Mouse (Mus musculus): Measurements from ENCODE around the gene Lbhd1. TPM values are rescaled to one million over a fixed set of nuclear protein-coding genes. Genes with fewer than 3 reads are reported as not detected.
A peak's percentile ranks its signal among the peaks of the same experiment; 100 is the strongest.
"Not testable (repeated sequence)": the region's sequence is repeated elsewhere in the genome, so short reads cannot be mapped to it uniquely, and the experiment has no call there.

The Lbhd1 gene
- polyA plus RNA-seq, 1 experiment from 2014 or later: 67.6 TPM

GRCm38 (mm10) chr19:8871267-8872186, 12.0 kb upstream of the Lbhd1 start, which contains the start of gene Ubxn1:
Gene Ubxn1, plus strand, starts transcription at chr19:8871496.
- DNase-seq (ENCODE audit: low spot score): peak; percentile 96

GRCm38 (mm10) chr19:8872266-8872840, 11.2 kb upstream of the Lbhd1 start:
- no peak for DNase-seq (ENCODE audit: low spot score)

GRCm38 (mm10) chr19:8875031-8875430, 8.5 kb upstream of the Lbhd1 start:
- no peak for DNase-seq (ENCODE audit: low spot score)

DNA sequence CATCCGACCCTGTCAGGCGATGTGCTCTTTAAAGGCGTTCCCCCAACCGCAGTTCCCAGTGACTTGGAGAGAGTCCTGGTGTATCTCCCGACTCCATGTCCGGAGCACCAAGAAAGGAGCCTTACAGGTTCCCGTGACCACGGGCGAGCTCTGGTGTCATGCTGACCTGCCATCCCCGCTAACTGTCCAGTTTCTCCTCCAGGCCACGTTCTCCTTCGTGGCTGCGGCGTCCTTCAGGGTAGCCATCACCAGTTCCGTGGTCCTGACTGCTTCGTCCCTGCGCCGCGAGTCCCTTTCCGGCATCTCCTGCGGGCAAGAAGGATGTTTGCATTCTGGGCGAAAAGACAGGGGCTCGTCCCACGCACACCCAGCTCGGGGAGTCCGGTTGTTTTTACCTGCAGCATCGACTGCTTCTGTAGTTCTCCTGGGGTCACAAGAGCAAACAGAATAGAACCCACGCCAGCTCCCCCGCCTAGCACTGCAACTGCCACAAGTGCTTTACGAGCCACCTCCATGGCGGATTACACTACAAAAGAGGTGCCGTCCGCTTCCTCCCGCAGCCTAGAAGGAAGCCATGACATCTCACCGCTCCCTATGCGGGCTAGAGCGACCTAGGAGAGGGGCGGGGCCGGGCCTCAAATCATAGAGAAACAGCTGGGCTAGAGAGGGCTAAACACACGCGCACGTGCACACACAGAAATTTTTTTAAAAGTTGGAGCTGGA, 3.1 kb upstream of the Lbhd1 start, which contains the start of gene Uqcc3:
Gene Uqcc3, minus strand, starts transcription at position 613 of the 723 bp plus-strand sequence.
- DNase-seq (ENCODE audit: low spot score): peak; percentile 92

DNA sequence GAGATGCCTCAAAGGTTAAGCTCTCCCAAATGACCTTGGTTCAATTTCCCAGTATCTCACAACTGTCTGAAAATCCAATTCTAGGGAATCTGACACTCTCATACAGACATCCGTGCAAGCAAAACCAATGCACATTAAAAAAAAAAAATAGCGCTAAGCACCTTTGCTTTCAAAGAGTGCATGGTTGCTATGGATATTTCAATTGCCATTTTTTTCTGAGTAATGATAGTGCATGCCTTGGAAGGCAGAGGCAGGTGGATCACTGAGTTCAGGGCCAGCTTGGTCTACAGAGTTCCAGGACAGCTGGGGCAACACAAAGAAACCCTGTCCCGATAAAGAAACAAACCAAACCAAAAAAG, 2.5 kb upstream of the Lbhd1 start:
- no peak for DNase-seq (ENCODE audit: low spot score)

DNA sequence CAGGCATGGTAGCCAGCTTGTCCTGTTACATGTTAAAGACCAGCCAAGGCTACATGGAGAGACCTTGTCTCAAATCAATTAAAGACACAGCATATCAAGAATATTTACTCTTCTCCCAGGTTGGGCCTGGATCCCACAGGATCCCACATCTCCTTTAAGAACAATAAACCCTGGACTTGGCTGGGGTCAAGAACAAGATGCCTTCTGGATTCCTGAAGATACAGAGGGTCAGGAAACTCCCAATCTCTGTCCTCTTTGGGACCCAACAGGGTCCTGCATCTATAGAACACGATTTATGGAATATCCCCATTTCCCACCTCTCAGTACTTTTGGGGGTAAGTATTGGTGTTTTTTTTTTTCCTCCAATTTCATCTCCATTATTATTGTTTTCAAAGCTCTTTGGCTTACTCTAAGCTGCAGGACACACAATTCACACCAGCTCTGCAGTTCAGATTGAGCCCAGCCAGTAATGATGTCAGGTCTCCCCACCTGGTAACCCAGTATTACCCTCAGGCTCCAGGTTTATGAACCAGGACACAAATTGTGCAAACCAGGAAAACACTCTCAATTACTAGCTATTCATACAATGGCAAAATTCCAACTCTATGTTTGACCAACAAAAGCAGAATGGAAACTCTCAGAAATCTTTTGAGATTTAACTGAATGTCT, 3.5 kb downstream of the Lbhd1 start:
- DNase-seq (ENCODE audit: low spot score): no peak

DNA sequence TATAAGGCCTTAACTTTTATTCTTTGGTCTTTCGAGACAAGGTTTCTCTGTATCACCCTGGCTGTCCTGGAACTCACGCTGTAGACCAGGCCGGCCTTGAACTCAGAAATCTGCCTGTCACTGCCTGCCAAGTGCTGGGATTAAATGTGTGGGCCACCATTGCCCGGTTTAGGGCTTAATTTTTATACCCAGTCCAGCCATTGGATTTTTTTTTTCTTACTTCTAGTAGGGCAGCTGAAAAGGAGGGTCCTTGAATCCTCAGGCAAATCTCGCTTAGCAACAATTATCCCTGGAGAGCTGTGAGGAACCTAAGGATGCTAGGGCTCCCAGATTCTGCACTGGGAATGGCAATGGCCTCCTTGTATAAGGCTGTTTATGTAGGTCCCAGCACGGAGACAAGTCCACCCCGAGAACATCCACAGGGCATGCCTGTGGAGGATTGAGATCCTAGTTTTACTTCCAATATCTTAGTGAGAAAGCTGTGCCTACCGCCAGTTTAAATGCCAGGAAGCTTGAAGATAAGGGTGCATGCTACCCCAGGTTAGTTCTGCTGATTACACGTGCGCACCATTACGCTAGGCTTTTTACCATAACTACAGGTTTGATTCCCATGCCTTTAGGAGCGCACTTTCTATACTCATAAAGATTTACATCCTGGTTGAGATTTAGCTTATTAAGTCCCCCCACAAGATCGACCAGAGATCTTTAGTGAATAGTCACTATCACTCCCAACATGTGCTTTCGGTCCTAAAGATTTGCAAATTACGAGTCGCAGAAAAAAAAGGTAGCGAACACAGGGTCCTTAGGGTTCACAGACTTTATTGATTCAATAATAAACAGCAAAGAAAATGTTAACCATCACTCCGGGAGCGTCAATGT, 4.3 kb downstream of the Lbhd1 start:
- DNase-seq (ENCODE audit: low spot score): no peak

DNA sequence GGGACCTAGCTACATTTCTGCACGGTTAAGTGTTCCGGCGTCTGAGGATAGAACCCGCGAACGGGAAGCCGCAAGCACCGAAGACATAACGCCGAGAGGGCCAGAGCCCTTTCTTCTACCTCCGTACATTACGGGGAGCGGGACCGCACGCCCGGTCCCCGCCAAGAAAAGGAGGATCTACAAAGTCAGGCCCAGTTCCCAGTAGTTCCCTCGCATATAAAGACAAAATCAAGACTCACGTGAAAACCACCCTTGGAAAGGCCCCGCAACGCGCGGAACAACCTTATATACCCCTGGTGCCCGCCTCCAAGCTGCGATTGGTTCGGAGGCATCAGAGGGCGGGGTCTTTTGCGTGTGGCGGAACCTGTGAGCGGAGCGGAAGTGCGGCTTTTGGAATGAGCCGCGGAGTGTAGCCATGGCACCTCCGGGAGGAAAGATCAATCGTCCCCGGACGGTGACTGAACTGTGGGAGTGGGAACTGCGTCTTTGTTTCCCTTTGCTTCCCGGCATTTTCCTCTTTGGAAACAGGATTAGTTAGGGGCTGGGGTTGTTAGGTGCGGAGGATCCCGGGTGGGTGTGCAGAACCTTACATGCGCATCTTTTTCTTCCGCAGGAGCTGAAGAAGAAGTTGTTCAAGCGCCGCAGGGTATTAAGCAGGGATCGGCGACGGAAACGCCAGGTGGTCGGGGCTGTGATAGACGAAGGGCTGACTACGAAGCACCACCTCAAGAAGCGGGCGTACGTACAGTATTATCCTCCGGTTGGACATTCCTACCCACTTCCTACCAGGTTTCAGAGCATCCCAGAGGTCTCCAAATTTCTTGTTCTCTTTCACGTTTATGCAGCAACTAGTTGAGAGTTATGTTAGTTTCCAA, 5.2 kb downstream of the Lbhd1 start, which contains the start of the genes 1810009A15Rik and Gm49416:
Gene 1810009A15Rik, plus strand, starts transcription at position 343 of the 875 bp plus-strand sequence.
Gene Gm49416, plus strand, starts transcription at position 416 of the 875 bp plus-strand sequence.
- peak; percentile 97 for DNase-seq (ENCODE audit: low spot score)

- DNase-seq (ENCODE audit: low spot score): peak; percentile 85
Measured at GRCm38 (mm10) chr19:8892829-8893766, 9.6 kb downstream of the Lbhd1 start, which contains the start of gene Ints5. Gene Ints5, plus strand, starts transcription at chr19:8893005.

GRCm38 (mm10) chr19:8895397-8895960, 11.9 kb downstream of the Lbhd1 start:
- no peak for DNase-seq (ENCODE audit: low spot score)

DNA sequence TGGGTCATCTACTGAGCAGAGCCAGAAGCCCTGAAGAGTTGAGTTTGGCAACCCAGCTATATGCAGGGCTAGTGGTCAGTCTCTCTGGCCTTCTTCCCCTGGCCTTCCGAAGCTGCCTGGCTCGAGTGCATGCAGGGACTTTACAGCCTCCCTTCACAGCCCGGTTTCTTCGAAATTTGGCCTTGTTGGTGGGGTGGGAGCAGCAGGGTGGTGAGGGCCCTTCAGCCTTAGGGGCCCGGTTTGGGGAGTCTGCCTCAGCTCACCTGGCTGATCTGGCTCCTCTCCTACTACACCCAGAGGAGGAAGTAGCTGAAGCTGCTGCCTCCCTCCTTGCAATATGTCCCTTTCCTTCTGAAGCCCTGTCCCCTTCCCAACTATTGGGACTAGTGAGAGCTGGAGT, 12.7 kb downstream of the Lbhd1 start:
- not testable (repeated sequence) for DNase-seq (ENCODE audit: low spot score)

DNA sequence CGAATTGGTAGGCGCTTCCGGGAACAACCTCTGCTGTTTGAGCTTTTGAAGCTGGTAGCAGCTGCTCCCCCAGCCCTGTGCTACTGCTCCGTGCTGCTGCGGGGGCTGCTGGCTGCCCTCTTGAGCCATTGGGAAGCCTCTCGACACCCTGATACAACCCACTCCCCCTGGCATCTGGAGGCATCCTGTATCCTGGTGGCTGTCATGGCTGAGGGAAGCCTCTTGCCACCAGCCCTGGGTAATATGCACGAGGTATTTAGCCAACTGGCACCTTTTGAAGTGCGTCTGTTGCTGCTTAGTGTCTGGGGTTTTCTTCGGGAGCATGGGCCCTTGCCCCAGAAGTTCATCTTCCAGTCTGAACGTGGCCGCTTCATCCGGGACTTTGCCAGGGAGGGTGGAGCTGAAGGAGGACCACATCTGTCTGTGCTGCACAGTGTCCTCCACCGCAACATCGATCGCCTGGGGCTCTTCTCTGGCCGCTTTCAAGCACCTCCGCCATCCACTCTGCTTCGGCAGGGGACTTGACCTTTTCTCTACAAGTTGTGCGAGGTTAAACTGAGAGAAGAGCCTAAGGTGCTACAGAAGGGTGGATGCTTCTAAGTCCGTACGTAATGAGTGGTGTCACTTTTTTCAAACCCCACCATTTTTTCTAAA, 13.8 kb downstream of the Lbhd1 start:
- DNase-seq (ENCODE audit: low spot score): peak; percentile 9

DNA sequence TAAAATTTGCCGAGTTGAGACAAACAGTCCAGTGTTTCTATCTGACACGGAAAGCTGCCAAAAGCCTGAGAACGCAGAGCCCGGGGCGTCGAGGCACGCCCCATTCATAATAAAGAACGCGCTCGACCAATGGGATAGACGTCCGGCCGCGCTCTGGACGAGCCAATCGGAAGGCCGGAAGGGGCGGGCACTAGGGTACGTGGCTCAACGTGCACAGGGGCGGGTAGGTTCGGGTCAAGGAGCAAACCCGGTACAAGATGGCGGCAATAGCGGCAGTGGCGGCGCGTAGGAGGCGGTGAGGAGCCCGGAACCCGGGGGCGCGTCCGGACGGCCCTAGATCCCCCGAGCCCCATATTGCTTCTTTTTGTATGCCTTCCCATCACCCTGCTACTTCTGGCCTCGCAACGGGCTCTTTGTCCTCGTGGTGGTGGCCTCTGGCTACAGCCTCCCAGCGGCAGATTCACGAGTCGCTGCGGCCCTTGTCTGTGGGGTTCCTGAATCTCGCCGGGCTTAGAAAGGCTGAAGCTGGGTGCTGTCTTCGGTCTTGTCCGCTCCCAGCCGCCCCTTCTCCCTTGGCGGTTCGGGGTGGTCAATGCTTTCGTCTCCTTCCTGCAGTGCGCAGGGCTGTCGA, 14.4 kb downstream of the Lbhd1 start, which contains the start of gene Ganab:
Gene Ganab, plus strand, starts transcription at position 207 of the 631 bp plus-strand sequence.
- DNase-seq (ENCODE audit: low spot score): peak; percentile 96

DNA sequence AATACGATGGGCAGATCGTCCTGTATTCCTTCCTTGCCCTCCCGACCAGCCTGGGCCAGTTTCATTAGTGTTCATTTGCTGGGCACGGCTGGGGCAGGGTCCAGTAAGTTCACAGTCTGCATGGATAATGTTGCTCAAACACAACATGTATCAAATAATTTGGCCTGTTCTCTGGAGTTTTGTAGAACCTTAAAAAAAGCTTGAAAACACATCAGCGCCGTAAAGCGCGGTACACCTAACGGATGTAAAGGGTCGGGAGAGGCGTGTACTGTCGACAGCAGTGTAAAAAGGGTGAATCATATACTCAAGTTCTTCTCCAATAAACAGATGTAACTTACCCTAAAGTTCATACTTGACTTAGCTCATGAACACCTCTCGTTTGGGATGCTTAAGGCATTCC, 15.0 kb downstream of the Lbhd1 start:
- DNase-seq (ENCODE audit: low spot score): peak; percentile 27

DNA sequence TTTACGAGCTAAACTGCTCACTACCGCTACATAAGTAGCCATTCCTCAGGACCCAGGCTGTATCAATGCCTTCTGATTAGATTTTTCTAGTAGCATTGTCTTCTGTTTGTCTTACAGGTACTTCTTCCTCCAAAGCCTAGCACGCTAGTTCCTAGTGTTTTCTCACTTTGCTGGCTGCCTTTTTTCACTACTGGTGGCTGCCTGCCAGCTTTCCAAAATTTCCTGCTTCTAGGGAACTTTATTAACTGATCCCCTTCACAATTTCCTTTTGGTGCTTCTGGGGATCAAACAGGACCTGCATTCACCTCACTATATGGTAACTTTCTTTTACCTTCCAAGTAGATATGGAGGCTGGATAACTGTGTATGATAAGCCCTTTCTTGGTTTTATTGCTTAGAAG, 15.5 kb downstream of the Lbhd1 start:
- DNase-seq (ENCODE audit: low spot score): no peak

- no peak for DNase-seq (ENCODE audit: low spot score)
Measured at GRCm38 (mm10) chr19:8903412-8903811, 19.9 kb downstream of the Lbhd1 start.
